Comparison of ENCODE assay signal across 22 mouse cellular contexts in genomic region chr5:100945336-100945735, GRCm38 (mm10).
"Had no signal": no experiment of that assay in that cellular context is flagged by ENCODE, and none has a peak within 500 bp of the region (broad histone marks: within the 10 kb centered on the region; RNA-seq: fewer than 3 reads in every experiment).

No protein-coding gene starts in this region.

- H3K4me2 ChIP-seq: heart, embryonic 12.5 days; hindbrain, embryonic 13.5 days; hindbrain, embryonic 15.5 days; kidney, embryonic 15.5 days; limb, embryonic 13.5 days; limb, embryonic 15.5 days; liver, embryonic 12.5 days had no signal

- H3K36me3 ChIP-seq: heart, embryonic 10.5 days; heart, embryonic 12.5 days; hindbrain, embryonic 13.5 days; hindbrain, embryonic 15.5 days; kidney, embryonic 15.5 days; limb, embryonic 13.5 days; limb, embryonic 15.5 days; liver, embryonic 12.5 days had no signal

- H3K4me1 ChIP-seq: heart, embryonic 10.5 days; heart, embryonic 12.5 days; limb, embryonic 15.5 days; liver, embryonic 12.5 days had no signal

- ATAC-seq: forebrain, postnatal 0 days; hindbrain, postnatal 0 days; intestine, embryonic 16.5 days; liver, embryonic 12.5 days had no signal

- H3K27ac ChIP-seq: heart, embryonic 10.5 days; hindbrain, embryonic 13.5 days; hindbrain, embryonic 15.5 days; hindbrain, postnatal 0 days; kidney, embryonic 15.5 days; limb, embryonic 13.5 days; limb, embryonic 15.5 days; liver, embryonic 12.5 days; liver, embryonic 14.5 days had no signal

- H3K9me3 ChIP-seq: heart, embryonic 10.5 days; heart, embryonic 12.5 days; hindbrain, embryonic 13.5 days; hindbrain, embryonic 15.5 days; kidney, embryonic 15.5 days; limb, embryonic 13.5 days; limb, embryonic 15.5 days; liver, embryonic 12.5 days had no signal

- H3K9ac ChIP-seq: forebrain, postnatal 0 days; heart, embryonic 12.5 days; hindbrain, embryonic 13.5 days; hindbrain, embryonic 15.5 days; kidney, embryonic 15.5 days; limb, embryonic 13.5 days; limb, embryonic 15.5 days; liver, embryonic 12.5 days; liver, embryonic 14.5 days had no signal

- H3K4me3 ChIP-seq: heart, embryonic 10.5 days; heart, embryonic 12.5 days; hindbrain, embryonic 13.5 days; hindbrain, embryonic 15.5 days; kidney, embryonic 15.5 days; limb, embryonic 13.5 days; limb, embryonic 15.5 days; liver, embryonic 12.5 days had no signal

- H3K27me3 ChIP-seq: hindbrain, embryonic 15.5 days; limb, embryonic 15.5 days; liver, embryonic 12.5 days had no signal

- DNase-seq: forebrain, postnatal 0 days; gastrocnemius, postnatal 14 days; gastrocnemius, postnatal 36 days; heart, adult 18-20 months; heart, postnatal 10 days; heart, postnatal 36 days; kidney, postnatal 10 days; layer of hippocampus, adult 9-11 months; layer of hippocampus, postnatal 36 days; left cerebral cortex, postnatal 4 days; lung, adult 18-20 months had no signal
